Mouse (Mus musculus) layer of hippocampus, adult 9-10 months (tissue): ENCODE results near the gene Abcg2.
"Not testable (repeated sequence)": the region's sequence is repeated elsewhere in the genome, so short reads cannot be mapped to it uniquely, and the experiment has no call there.

Source experiments
- DNase-seq: peaks from one replicate; pipeline ENCODE4 v3.0.0; 2022; ENCODE audit warnings: low spot score

The Abcg2 gene

DNA sequence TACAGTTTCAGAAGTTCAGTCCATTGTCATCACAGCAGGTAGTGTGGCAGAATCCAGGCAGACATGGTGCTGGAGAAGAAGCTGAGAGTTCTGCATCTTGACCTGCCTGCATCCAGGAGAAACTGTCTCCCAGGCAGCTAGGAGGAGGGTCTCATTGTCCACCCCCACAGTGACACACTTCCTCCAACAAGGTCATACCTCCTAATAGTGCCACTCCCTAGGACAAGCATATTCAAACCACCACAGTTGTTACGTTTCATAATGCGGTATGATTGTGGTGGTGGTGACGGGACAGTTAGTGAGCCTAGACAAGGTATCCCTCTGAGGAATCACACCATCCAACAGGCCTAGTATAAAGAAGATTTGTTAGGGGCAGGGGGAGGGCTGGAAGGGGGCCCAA, at the start of gene Abcg2:
Abcg2 (plus strand) TSS at position 301 of the 400 bp plus-strand sequence.
- DNase-seq = not testable (repeated sequence)

DNA sequence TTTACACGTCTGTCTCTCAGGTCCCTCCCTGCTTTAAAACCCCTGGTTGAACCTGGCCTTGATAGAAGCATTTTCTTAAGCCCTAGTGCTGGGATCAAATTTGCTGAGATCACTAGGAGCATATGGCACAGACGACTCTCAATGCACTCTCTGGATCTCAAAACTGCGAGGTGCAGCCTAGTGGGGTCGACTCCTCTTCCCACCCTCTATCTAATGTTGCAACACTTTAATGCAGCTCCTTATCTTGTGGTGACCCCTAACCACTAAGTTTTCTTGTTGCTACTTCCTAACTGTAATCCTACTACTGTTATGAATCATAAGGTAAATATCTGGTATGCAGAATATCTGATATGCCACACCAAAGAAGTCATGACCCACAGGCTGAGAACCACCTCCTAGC, 44.1 kb upstream of the Abcg2 start:
- DNase-seq = not testable (repeated sequence)

DNA sequence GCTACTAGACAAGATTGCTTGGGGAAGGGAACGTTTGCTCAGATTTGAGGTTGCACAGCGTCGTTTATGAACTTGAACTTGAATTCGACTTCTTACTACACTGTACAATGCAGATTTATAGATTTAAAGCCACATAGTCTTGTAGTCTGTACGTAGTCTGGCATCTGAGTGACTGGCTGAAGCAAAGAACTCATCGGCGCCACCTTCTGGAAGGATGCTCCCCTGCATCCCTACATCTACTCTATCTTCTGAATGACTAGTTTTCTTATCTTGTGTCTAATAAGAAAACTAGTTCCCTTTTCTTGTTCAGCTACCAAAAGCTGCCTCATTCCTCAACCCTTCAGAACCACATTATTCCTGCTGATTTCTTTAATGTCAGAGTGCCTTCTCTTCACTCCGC, 41.5 kb upstream of the Abcg2 start:
- not testable (repeated sequence) for DNase-seq

DNA sequence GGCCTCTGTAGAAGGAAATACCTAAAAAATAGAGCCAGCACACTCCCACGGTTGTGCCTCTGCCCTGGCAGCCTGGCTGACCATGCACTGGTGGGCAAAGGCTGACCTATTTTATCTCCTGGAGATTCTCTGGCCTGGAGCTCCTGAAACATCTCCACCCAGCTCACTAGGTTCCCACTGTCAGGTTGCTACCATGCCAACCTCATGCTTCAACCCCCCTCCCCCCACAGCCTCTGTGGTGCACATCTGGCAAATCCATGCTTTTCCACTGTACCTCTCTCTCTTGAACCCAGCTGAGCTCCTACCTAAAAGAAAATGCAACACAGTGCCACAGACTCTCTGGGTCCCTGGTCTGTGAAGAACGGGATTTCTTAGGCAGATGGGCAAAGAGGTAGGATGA, 39.4 kb upstream of the Abcg2 start:
- DNase-seq = not testable (repeated sequence)

DNA sequence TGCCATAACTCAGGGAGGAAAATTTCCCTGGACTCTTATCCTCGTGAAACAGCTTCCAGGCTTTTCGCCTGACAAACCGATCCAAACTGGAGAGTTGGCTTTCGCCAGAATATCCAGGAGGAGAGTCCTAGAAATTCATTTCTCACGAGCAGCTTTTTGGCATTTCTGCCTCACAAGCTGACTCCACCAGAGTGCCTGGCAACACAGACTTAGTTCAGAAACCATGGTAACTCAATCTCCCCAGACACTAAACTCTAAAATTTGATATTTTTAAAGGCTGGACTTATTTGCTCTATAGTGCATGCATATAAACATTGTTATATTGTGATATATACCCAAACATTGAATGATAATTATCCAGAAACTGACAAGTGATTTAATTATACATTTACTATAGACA, 38.3 kb upstream of the Abcg2 start:
- DNase-seq = peak; percentile 17

DNA sequence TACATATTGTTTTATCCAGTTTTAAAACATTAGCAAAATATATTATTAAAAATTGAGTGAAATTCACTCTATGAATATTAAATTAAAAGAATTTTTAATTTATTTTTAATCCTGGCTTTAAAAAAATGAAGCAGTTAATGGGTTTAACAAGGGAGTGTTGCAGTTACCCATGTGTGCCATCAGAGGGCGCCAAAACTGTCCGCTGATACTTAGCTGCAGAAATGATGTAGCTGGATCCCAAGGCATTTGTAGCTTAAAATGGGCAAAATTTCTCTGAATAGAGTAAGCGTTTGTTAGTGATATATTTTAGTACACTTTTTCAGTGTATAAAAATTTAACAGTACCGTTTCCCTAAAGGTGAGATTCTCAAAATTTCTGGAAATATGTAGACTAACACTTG, 37.5 kb upstream of the Abcg2 start:
- peak; percentile 41 for DNase-seq

DNA sequence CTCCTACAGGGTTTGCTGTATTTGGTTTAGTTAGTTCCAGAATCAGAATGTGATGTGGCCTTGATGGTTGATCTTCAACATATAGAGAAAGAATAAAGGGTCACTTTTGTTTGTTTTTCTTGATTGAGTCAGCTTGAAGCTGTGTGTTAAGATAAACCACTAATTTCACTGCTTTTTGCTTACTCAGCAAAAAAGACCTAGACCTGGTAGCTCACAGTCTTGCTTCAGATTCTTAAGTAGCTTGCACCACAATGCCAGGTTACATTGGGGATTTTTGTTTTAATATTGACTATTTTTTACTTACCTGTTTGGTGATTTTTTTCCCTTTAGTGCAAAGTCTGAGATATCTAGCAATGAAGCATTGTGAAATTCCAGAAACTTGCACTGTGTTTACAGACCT, 30.5 kb upstream of the Abcg2 start:
- DNase-seq = not testable (repeated sequence)

DNA sequence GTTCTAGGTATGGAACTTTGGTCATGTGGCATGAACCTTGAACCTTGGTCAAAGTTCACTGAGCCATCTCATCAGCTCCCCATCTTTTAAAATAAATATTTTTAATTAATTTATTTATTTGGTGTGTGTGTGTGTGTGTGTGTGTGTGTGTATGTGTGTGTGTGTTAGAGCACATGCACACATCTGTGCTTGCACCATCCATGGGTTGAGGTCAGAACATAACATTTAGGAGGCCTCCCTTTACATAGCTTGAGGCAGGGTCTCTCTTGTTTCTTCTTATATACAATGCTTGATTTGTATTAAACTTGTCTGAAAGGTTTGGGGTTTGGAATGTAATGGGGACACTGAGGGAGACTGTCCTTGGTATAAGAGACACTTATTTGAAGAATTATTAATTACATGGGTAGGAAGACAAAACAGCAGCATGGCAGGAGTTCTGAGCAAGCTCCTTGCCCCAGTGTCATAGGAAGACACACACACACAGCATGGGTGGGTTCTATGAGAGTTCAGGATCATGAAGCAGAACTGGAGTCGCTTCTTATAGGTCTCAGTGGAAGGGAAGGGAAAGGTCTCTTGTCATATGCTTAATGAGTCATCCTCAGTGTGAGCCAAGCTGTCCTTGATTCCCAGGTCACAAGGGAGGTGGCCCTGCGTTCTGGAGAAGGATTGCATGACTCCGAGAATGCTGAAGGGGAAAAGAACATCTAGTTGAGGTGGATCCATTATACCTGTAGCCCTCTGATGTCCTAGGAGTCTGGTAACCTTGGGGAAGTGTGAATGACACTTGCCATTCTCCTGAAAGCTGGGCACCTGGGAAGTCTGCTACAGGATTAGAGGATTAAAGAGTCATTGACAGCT, 9.9 kb downstream of the Abcg2 start:
- not testable (repeated sequence) for DNase-seq

DNA sequence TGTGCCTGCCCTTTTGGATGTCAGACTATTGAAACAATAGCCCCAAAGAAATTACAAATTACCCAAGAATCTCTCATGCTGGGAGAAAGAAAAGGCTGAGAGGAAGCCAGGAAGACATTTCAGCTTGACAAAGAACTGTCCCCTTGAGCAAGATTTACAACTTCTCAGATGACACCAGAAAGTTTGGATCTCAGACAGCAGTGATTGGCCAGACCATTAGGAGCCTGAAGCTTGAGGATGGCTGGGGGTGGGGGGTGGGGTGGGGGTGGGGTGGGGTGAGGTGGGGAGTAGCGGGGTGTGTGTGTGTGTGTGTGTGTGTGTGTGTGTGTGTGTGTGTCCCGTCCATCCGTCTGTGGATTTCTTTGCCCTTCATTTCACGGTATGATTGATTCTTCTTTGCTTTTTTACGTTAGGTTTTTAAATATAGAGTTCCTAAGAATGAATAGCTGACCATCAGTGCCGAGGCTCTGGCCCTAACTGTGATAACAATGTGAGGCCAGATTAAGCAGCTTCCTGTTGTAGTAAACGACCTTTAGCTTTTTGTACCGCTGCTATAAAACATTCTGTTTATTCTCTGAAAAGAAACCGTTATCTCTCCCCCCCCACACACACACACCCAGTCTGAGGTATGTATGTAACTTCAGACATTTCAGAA, 11.4 kb downstream of the Abcg2 start:
- DNase-seq = not testable (repeated sequence)

DNA sequence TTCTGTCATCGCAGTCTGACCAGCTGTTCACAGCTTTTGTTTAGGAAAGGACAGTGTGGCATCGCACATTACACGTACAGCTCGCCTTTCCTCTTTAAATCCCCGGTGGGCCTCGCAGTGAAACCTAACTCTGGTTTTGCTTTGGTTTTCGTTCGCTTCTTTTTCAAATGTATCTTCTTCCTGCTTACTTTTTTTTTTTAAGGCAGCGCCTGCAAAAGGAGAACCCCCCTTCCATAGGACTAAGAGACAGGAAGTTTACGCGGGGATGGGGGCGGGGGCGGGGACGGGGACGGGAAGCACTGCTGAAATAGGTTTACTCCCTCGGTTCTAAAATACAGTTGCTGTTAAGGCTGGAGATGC, 12.0 kb downstream of the Abcg2 start:
- DNase-seq = no peak

DNA sequence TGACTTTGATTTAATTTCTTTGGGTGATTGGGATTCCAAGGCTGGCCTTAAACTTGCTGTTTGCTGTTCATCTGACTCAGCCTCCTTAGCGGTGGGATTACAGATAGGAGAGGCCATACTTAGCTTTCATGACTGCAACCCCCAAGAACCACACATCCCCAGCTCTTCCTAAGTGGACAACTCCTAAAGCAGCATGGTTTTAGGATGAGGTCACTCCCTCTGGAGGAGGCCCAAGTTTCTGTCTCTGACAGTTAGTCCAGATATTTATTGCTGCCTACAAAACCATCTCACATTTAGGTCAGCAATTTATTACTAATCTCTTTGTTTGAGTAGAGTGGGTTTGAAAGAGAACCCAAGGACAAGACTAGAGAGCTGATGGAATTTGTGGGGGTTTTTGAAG, 17.8 kb downstream of the Abcg2 start:
- DNase-seq = not testable (repeated sequence)

DNA sequence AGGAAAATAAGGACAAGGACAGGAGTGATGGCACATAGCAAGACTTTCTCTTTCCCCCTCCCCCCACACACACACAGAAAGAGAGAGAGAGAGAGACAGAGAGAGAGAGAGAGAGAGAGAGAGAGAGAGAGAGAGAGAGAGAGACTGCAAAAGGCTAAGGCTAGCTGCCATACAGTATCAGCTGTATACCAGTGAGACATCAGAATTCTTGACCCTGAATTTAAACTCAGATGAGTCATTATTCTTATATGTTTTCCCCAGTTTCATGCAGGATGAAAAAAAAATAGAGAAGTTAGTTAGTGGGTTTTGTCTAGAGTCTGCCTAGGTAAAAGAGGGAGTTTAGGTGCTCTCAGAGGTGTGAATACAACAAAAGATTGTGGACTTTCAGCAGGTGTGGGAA, 18.7 kb downstream of the Abcg2 start:
- DNase-seq = not testable (repeated sequence)

DNA sequence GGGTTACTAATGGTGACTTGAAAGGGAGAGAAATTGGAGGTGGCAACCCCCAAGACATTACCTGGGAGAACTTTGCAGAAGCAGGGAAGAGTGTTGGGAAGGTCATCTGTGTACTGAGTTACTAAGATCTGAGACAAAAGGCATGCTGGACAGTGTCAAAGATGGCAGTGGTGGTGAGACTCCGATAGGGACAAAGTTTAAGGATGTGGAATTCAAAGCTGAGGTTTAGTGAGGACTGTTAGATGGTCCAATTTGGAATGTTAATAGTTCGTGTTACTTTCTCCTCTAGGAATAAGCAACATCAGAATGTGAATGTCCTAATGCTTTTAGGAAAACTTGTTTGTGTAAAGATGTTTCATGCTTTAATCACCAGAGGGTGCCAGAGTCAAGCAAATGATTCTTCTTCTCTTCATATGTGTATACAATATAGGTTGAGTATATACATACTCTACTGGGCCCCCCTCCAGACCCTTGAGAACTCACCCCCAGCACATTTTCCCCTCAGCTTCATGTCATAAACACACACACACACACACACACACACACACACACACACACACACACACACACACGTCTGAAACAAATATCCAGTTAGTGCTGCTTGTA, 19.3 kb downstream of the Abcg2 start:
- peak; percentile 42 for DNase-seq

DNA sequence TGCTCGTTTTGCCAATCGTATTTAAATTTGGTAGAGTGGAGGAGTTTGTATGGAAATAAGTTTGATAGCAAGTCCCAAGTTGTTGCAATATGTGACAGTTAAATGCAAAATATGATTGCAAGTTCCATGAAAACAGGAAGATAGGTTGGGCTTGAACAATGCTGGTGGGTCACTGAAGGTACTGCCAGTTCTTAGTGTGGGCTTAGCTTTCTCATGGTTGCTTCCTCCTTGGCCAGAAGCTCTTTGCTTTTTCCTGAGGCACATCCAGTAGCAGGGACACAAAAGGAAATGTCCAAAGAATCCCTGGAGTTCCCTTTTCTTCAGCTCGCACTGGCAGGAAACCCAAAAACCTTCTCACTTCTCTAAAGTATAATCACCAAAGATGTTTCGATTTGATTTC, 22.3 kb downstream of the Abcg2 start:
- no peak for DNase-seq

DNA sequence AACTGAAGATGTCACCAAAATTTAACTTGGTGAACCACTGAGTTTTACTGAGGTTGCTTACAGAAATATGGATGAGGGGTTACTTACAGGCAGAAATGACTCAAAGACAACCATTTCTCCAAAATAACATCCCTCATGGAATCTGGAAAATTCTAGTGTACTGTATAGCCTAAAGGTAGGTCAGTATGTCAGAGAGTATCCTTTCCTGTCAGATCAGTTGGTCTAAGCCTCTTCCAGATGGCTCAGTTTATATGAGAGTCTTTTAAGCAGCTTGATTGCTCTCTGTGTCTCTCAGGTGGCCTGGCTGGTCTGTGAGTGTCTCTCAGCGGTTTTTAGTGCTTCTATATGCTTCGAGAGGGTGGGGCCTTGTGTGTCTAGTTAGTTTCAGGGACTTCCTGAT, 24.1 kb downstream of the Abcg2 start:
- DNase-seq = no peak

DNA sequence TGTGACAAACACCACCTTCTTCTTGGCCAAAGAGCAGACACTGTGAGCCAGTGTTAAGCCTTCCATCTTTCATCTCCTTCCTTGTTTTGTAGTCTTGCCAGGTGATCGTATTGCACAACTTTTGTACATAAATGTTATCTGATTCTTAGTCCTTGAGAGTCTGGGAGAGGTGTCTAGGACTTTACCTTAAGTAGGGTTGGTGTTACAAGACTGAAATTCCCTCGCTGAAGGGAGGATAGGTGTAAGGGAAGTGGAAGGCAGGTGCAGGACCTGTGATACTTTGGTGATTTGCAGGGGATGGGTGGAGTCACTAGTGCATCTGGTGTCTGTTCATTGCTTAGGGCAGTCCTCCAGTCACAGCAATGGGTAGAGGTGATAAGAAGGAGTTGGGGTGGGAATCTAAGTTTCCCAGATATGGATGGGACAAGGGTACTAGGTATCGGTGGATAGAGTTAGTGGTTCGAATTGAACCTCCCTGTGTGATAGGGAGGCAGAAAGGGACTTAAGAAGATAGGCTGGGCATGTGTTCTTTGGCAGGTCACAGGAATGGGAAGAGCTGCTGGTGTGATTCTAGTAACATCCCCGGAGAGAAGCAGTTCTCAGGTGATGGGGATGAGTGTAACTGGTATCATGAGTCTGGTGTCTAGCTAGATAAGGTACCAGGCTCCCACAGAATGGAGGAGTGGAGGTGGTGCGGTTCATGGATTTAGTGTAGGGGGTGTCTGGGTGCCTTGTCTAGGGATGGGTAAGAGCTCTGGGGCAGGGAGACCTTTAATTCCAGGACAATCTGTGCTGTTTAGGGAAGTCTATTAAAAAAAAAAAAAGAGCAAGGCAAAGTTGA, 25.8 kb downstream of the Abcg2 start:
- DNase-seq = no peak

DNA sequence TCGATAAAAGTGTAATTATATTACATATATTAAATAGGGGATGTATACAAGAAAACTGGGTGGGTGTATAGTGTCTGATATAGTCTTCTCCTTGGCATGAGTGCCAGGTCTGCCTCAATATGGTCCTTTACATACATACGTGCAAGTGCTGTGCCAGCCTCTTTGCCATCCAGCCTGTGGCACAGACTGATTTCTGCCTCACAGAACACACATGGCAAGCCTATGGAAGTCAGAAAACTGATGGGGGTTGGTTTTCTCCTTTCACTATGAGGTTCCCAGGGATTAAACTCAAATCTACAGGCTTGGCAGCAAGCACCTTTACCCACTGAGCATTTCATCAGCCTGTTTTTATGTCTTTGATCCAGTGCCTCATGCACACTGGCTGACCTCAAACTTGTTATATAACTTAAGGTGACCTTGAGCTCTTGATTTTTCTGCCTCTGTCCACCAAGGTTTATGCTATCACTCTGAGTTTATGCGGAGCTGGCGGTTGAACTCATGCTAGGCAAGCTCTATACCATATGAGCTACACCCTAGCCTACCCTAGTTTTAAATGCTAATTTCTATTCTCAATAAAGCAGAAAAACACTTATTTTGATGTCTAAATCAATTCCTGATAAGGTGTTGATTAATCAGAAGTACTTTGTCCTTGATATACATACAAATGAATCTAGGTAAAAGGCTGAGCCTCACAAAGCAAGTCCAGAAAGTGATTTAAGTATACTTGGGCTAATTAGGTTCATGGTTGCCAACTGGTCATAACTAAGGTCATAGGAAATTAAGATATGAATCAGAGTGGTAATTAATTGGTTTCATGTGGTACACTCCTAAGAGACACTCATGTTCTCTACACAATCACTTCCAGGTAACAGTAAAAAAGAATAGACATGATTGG, 26.7 kb downstream of the Abcg2 start:
- no peak for DNase-seq

DNA sequence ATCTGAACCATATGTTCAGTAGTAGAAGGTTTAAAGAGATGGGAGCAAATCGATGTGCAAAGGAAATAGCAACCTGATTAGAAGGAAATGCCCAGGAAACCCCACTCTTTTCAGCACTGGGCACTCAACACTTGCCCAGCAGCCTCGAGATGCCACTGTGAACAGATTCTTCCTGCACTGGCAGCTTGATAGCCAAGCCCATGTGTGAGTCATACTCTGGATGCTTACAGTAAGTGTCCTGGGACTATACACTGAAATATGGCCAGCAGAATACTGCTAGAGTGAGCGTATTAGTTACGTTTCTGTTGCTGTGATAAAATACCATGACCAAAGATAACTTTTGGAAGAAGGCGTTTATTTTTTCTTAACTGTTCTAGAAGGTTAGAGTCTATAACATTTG, 39.8 kb downstream of the Abcg2 start:
- no peak for DNase-seq

DNA sequence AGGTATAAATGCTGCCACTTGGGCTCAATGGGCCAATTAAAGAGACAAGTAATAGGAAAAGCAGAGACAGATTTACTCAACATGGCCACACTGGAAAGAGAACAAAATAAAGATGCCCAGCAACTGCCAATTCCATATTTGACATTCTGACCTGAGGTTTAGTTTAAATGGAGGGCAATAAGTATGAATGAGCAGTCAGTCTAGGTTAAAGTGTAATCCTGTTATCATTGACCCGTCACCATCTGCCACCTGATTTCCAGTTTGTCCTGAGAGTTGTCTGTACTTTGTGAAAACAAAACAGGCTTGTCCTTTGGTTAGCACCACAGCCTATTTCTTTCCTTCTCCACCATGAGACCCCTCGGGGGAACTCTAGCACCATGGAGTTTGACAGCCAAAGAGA, 44.9 kb downstream of the Abcg2 start:
- no peak for DNase-seq

DNA sequence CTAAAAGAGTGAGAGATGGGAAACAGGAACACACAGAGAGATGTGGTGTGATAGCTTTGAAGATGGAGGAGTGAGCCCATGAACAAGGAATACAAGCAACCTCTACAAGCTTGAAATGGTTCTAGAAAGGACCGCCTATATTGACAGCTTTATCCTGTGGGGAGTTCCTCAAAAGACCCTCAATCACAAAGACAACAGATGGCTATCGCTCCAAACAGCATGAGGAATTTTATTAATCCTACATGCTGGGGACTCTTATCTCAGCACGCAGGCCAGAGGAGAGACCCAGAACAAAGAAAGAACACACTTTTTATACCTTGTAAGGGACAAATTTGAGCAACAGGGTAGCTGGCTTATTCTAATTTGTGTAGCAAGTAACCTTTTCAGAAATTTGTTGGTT, 48.1 kb downstream of the Abcg2 start:
- DNase-seq = no peak

DNA sequence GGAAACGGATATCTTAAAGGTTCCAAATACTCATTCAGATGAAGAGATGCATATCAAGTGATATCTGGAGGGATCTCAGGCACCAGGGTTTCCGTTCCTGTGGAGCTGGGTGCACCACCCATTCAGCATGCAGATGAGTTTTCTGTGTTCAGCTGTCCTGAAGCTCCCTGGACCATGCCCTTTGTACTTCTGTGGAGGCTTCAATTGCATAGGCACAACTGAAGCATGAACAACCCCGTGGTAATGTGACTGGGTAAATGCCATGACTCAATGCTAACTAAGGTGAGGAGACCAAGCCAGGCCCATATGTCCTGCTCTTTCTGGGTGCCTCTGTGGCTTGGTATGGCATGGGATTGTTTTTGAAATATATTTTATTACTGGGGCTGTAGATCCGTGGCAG, 49.4 kb downstream of the Abcg2 start:
- DNase-seq = no peak
